Mouse (Mus musculus): ENCODE results near the gene Enho.

DNA sequence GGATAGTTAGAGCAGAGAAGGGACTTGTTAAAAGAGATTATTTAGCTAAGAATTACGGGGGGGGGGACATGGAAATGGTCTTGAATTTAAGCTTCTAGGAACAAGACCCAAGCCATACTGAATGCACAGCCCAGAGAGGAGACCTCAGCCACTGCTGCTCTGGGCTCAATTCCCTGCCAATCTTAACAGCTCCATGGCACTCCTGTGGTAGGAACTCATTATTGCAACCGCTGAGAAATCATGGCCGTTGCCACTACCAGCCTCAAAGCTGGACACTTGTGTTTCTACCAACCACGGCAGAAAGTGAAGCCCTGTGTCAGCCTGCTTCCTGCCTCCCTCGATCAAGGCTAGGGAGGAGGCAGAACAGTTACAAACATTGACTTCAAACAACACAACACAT lies 5.4 kb upstream of the Enho start:
- TF ChIP-seq POLR2A (IDR thresholded peaks at IDR 0.05; ENCODE audit: insufficient read depth, low read length) (no peak), CTCF (IDR thresholded peaks at IDR 0.05; ENCODE audit: low read depth, low read length) (no peak)

Measured in ES-Bruce4 (cell line).